Mouse (Mus musculus) midbrain, embryonic 14.5 days (tissue): ENCODE measurements around the gene 2810004N23Rik. TPM values are rescaled to one million over a fixed set of nuclear protein-coding genes. Genes with fewer than 3 reads are reported as not detected.

Experiments
- ATAC-seq: fragments of 200-750 bp; cut with Nextera tagmentation; 2 replicates; pipeline ENCODE4 v1.8.0; 2017; ENCODE audit warnings: moderate number of reproducible peaks, moderate library complexity; ENCODE audit not compliant: low FRiP score, low TSS enrichment
- DNase-seq: peaks from one replicate; pipeline ENCODE4 v3.0.0-alpha.2; 2015
- H3K27ac ChIP-seq: fragments of 300-500 bp; sonication (generic); replicated peaks from 2 replicates; pipeline ENCODE4 v1.5.1; 2014; ENCODE audit warnings: mild to moderate bottlenecking, low read depth, low read length, moderate library complexity
- H3K27me3 ChIP-seq: fragments of 300-500 bp; sonication (generic); 2 replicates; pipeline ENCODE4 v1.6.1; 2014; ENCODE audit warnings: low read length, control low read depth, mixed read lengths; ENCODE audit not compliant: control insufficient read depth, insufficient read depth
- H3K36me3 ChIP-seq: fragments of 300-500 bp; sonication (generic); 2 replicates; pipeline ENCODE4 v1.6.1; 2014; ENCODE audit warnings: low read length, control low read depth; ENCODE audit not compliant: control insufficient read depth, insufficient read depth
- H3K4me1 ChIP-seq: fragments of 300-500 bp; sonication (generic); 2 replicates; pipeline ENCODE4 v1.6.1; 2014; ENCODE audit warnings: mild to moderate bottlenecking, antibody characterized with exemption, low read length, control low read depth; ENCODE audit not compliant: control insufficient read depth, insufficient read depth
- H3K4me2 ChIP-seq: fragments of 300-500 bp; sonication (generic); 2 replicates; pipeline ENCODE4 v1.6.1; 2014; ENCODE audit warnings: mild to moderate bottlenecking, low read length, moderate library complexity
- H3K4me3 ChIP-seq: fragments of 300-500 bp; sonication (generic); replicated peaks from 2 replicates; pipeline ENCODE4 v1.5.1; 2014; ENCODE audit warnings: low read depth, low read length
- H3K9ac ChIP-seq: fragments of 300-500 bp; sonication (generic); replicated peaks from 2 replicates; pipeline ENCODE4 v1.6.1; 2014; ENCODE audit warnings: mild to moderate bottlenecking, low read length, moderate library complexity
- H3K9me3 ChIP-seq: fragments of 300-500 bp; sonication (generic); 2 replicates; pipeline ENCODE4 v1.6.1; 2016; ENCODE audit warnings: low read length, control low read depth, mixed read lengths; ENCODE audit not compliant: control insufficient read depth
- WGBS: fragments of 180-500 bp; shearing (Covaris S2); extraction: QIAGEN DNeasy Blood & Tissue Kit; methylation state at CpG from one replicate; pipeline ENCODE4 v1.1.7; 2014; 5-methylcytosine and 5-hydroxymethylcytosine counted together
- polyA plus RNA-seq: library from polyadenylated mRNA; unstranded; fragments of >200 nt; fragmentation: Nextera tagmentation; extraction: Ambion mirVana; gene quantifications from 2 replicates; pipeline ENCODE4 v1.2.1, GENCODE M21; 2014

The 2810004N23Rik gene
- polyA plus RNA-seq, 1 experiment from 2014 or later = 24.2 TPM

GRCm38 (mm10) chr8:124836273-124836672, 26.6 kb downstream of the 2810004N23Rik start:
- H3K9me3 ChIP-seq = no peaks in the 10 kb centered on the region
- no peaks in the 10 kb centered on the region for H3K4me1 ChIP-seq
- no peak overlapping the region for H3K27ac ChIP-seq
- H3K4me2 ChIP-seq = no peak overlapping the region
- H3K4me3 ChIP-seq = no peak overlapping the region
- H3K27me3 ChIP-seq = no peaks in the 10 kb centered on the region
- no peak overlapping the region for H3K9ac ChIP-seq
- peaks cover 33% of the 10 kb centered on the region for H3K36me3 ChIP-seq
- DNase-seq = no peak
- ATAC-seq = no peak
- 83% methylated on average over 7 of the region's 7 CpGs for WGBS

DNA sequence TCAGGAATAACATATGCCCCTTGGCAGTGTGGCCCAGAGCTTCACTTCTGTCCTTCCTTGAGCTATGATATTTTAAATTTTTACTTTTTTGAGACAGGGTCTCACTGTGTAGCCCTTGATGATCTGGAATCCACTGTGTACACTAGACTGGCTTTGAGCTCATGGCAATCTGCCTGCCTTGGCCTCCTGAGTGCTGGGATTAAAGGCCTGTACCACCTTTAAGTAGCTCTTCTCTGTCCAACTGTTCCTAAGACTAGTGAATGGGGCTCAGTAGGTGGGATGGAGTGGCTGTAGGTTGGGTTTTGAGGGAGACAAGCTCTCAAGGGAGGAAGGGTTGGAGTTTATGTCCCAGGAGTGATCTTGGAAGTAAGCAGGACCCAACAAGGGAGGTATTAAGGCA, 27.1 kb downstream of the 2810004N23Rik start:
- H3K4me3 ChIP-seq = no peak overlapping the region
- no peak overlapping the region for H3K27ac ChIP-seq
- no peaks in the 10 kb centered on the region for H3K27me3 ChIP-seq
- DNase-seq (no peak), ATAC-seq (no peak)
- no peaks in the 10 kb centered on the region for H3K4me1 ChIP-seq
- H3K36me3 ChIP-seq = peaks cover 30% of the 10 kb centered on the region
- H3K9ac ChIP-seq = no peak overlapping the region
- H3K9me3 ChIP-seq = no peaks in the 10 kb centered on the region
- H3K4me2 ChIP-seq = no peak overlapping the region

- Histone ChIP-seq H3K36me3 (peaks cover 31% of the 10 kb centered on the region), H3K9ac (no peak overlapping the region), H3K9me3 (no peaks in the 10 kb centered on the region), H3K4me3 (no peak overlapping the region), H3K27me3 (no peaks in the 10 kb centered on the region; the same call in 1 of the 2 replicates), H3K4me2 (no peak overlapping the region), H3K4me1 (no peaks in the 10 kb centered on the region), H3K27ac (no peak overlapping the region)
- 48% methylated on average over 15 of the region's 15 CpGs for WGBS
- no peak for ATAC-seq
- no peak for DNase-seq
Measured at GRCm38 (mm10) chr8:124833430-124834205, 29.3 kb downstream of the 2810004N23Rik start.

DNA sequence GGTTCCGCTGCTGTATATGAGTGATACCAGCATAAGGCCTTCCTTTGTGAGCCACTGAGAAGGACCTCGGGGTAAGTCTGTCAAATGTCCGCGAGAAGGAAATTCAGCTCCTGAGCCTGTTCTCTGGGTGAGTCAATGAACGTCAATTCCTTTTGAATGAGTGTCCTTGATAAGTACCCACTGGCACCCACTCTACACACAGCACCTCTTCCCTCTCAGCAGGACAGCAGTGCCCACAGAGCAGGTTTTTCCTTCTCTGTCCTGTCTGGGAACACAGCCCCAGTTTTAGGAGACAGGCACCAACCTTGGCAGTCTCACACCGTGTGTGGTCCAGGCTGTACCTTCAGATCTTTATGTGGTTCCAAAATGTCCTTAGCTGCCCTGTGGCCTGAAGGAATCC, 31.0 kb downstream of the 2810004N23Rik start:
- no peak overlapping the region for H3K27ac ChIP-seq
- ATAC-seq = no peak
- no peak overlapping the region for H3K4me3 ChIP-seq
- no peak for DNase-seq
- WGBS = 92% methylated on average over 6 of the region's 6 CpGs
- no peaks in the 10 kb centered on the region for H3K9me3 ChIP-seq
- H3K9ac ChIP-seq = no peak overlapping the region
- no peak overlapping the region for H3K4me2 ChIP-seq
- H3K4me1 ChIP-seq = no peaks in the 10 kb centered on the region
- H3K27me3 ChIP-seq = no peaks in the 10 kb centered on the region; the same call in 1 of the 2 replicates
- peaks cover 30% of the 10 kb centered on the region for H3K36me3 ChIP-seq

DNA sequence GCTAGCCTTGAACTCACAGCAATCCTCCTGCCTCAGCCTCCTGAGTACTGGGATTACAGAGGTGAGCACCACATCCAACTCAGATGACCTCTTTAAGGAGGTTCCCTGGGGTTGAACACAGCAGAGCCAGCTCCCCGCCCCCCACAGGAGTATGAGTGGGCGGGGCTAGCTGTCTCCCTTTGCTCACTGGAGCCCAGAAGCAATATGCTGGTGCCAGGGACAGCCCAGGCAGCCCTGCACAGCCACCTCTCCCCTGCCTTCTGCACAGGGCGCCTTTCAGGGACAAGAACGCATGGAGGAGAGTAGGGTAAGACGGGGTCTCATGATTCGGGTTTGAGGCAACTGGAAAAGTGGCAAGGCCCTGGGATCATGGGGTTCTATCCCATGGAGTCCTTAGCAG, 31.4 kb downstream of the 2810004N23Rik start:
- Histone ChIP-seq H3K4me1 (no peaks in the 10 kb centered on the region), H3K27me3 (no peaks in the 10 kb centered on the region; the same call in 1 of the 2 replicates), H3K9me3 (no peaks in the 10 kb centered on the region), H3K36me3 (peaks cover 33% of the 10 kb centered on the region), H3K4me3 (no peak overlapping the region), H3K4me2 (no peak overlapping the region), H3K27ac (no peak overlapping the region), H3K9ac (no peak overlapping the region)
- DNase-seq (no peak), ATAC-seq (no peak)
- 79% methylated on average over 6 of the region's 6 CpGs for WGBS

GRCm38 (mm10) chr8:124830050-124830449, 32.9 kb downstream of the 2810004N23Rik start:
- no peak for ATAC-seq
- H3K4me3 ChIP-seq = no peak overlapping the region
- H3K9me3 ChIP-seq = no peaks in the 10 kb centered on the region
- no peak overlapping the region for H3K27ac ChIP-seq
- 82% methylated on average over 13 of the region's 13 CpGs for WGBS
- no peaks in the 10 kb centered on the region for H3K4me1 ChIP-seq
- no peak overlapping the region for H3K9ac ChIP-seq
- peaks cover 41% of the 10 kb centered on the region for H3K36me3 ChIP-seq
- no peak overlapping the region for H3K4me2 ChIP-seq
- no peaks in the 10 kb centered on the region; the same call in 1 of the 2 replicates for H3K27me3 ChIP-seq
- DNase-seq = no peak

DNA sequence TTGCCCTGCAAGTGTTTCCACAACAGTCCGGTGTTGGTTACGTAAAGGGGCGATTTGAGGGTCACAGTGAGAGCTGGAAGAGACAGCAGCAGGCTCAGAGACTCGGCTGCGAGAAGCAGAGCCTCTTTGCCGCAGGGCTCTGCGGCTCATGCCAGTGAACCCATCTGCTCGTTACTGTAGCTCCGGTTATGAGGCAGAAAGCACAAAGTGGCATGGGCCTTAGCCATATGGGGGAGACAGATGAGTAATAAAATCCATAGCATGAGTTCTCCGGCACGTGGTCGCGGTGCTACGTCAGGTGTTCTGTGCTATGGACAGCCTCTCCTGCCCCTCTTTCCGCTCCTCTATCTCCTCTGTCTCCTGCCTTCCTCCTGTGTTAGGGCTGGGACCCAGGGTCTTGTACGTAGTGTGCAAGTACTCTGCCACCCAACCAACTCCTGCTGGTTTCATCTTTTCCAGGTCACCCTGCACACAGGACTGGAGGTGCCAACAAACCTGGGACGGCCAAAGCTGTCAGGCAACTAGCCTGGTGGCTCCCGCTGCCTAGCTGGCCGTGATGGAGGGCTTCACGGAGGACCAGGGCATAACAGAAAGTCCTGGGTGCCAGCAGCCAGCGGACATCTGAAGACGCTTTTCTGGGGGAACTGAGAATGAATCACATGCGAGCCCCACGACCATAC, 34.2 kb downstream of the 2810004N23Rik start:
- H3K27ac ChIP-seq = no peak overlapping the region
- ATAC-seq = no peak
- WGBS = 82% methylated on average over 24 of the region's 24 CpGs
- H3K9me3 ChIP-seq = no peaks in the 10 kb centered on the region
- H3K4me3 ChIP-seq = no peak overlapping the region
- H3K9ac ChIP-seq = no peak overlapping the region
- no peaks in the 10 kb centered on the region for H3K4me1 ChIP-seq
- no peak overlapping the region for H3K4me2 ChIP-seq
- no peaks in the 10 kb centered on the region; the same call in 1 of the 2 replicates for H3K27me3 ChIP-seq
- peaks cover 52% of the 10 kb centered on the region for H3K36me3 ChIP-seq
- no peak for DNase-seq

DNA sequence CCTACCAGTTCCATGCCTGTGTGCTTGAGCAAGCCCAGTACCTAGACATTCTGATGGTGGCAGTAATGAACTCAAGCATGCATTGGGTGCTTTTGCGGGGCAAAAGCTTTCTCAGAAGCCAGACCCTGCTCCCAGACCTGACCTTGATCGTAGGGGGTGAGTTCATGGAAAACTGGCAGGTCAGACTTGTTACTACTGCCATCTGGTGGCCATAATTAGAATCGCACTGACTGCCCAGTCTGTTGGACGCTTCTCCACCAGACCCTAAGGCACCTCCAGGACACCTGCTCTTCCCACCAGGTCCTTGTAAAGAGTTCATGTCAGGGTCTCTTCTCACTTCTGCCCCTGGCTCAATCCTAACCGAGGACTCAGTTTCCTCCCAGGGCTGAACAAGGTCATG, 35.5 kb downstream of the 2810004N23Rik start:
- H3K27ac ChIP-seq = no peak overlapping the region
- H3K4me2 ChIP-seq = no peak overlapping the region
- no peaks in the 10 kb centered on the region for H3K4me1 ChIP-seq
- H3K9ac ChIP-seq = no peak overlapping the region
- H3K27me3 ChIP-seq = no peaks in the 10 kb centered on the region; the same call in 1 of the 2 replicates
- no peak for ATAC-seq
- H3K4me3 ChIP-seq = no peak overlapping the region
- no peaks in the 10 kb centered on the region for H3K9me3 ChIP-seq
- H3K36me3 ChIP-seq = peaks cover 64% of the 10 kb centered on the region
- peak; percentile 82 for DNase-seq
- WGBS = 4% methylated on average over 5 of the region's 5 CpGs

- H3K9me3 ChIP-seq = no peaks in the 10 kb centered on the region
- peaks cover 70% of the 10 kb centered on the region for H3K36me3 ChIP-seq
- H3K27ac ChIP-seq = no peak overlapping the region
- WGBS = 22% methylated on average over 7 of the region's 7 CpGs
- H3K4me1 ChIP-seq = no peaks in the 10 kb centered on the region
- H3K4me3 ChIP-seq = no peak overlapping the region
- no peaks in the 10 kb centered on the region; the same call in 1 of the 2 replicates for H3K27me3 ChIP-seq
- no peak for DNase-seq
- no peak overlapping the region for H3K4me2 ChIP-seq
- no peak overlapping the region for H3K9ac ChIP-seq
- no peak for ATAC-seq
Measured at GRCm38 (mm10) chr8:124826658-124827057, 36.3 kb downstream of the 2810004N23Rik start.
